Mouse (Mus musculus) heart, postnatal 0 days (tissue): Measurements from ENCODE around the gene Mybbp1a. TPM values are rescaled to one million over a fixed set of nuclear protein-coding genes. Genes with fewer than 3 reads are reported as not detected.
A peak's percentile ranks its signal among the peaks of the same experiment; 100 is the strongest.

Experiments used
- ATAC-seq: fragments of 200-750 bp; cut with Nextera tagmentation; 2 replicates; pipeline ENCODE4 v1.8.0; 2017; ENCODE audit warnings: low read depth, moderate number of reproducible peaks, moderate library complexity; ENCODE audit not compliant: insufficient read depth
- DNase-seq: peaks from one replicate; pipeline ENCODE4 v3.0.0-alpha.2; 2016; ENCODE audit warnings: low spot score
- H3K27ac ChIP-seq: fragments of 300-500 bp; sonication (generic); 2 replicates; pipeline ENCODE4 v1.5.1; 2014; ENCODE audit warnings: low read depth, mild to moderate bottlenecking
- H3K27me3 ChIP-seq: fragments of 300-500 bp; sonication (generic); 2 replicates; pipeline ENCODE4 v1.6.1; 2014; ENCODE audit warnings: low read length, mixed read lengths; ENCODE audit not compliant: control insufficient read depth, insufficient read depth
- H3K36me3 ChIP-seq: fragments of 300-500 bp; sonication (generic); replicated peaks from 2 replicates; pipeline ENCODE4 v1.6.1; 2014; ENCODE audit warnings: low read length, mixed read lengths; ENCODE audit not compliant: control insufficient read depth, insufficient read depth
- H3K4me1 ChIP-seq: fragments of 300-500 bp; sonication (generic); 2 replicates; pipeline ENCODE4 v1.6.1; 2014; ENCODE audit warnings: antibody characterized with exemption; ENCODE audit not compliant: control insufficient read depth, insufficient read depth
- H3K4me2 ChIP-seq: fragments of 300-500 bp; sonication (generic); 2 replicates; pipeline ENCODE4 v1.6.1; 2014; ENCODE audit warnings: low read depth, mild to moderate bottlenecking, low read length, moderate library complexity
- H3K4me3 ChIP-seq: fragments of 300-500 bp; sonication (generic); 2 replicates; pipeline ENCODE4 v1.5.1; 2014; ENCODE audit warnings: low read depth, low read length
- H3K9ac ChIP-seq: fragments of 300-500 bp; sonication (generic); replicated peaks from 2 replicates; pipeline ENCODE4 v1.6.1; 2014; ENCODE audit warnings: low read depth, low read length, mixed read lengths
- H3K9me3 ChIP-seq: fragments of 300-500 bp; sonication (generic); replicated peaks from 2 replicates; pipeline ENCODE4 v1.6.1; 2016; ENCODE audit warnings: low read length; ENCODE audit not compliant: control insufficient read depth
- CTCF ChIP-seq: IDR thresholded peaks from 2 replicates; pipeline ENCODE4 v1.5.1; 2016; ENCODE audit warnings: antibody characterized with exemption, control low read depth, low read depth
- EP300 ChIP-seq: IDR thresholded peaks from 2 replicates; pipeline ENCODE4 v1.6.1; 2016; ENCODE audit warnings: antibody characterized with exemption, low read depth
- WGBS: fragments of 180-500 bp; shearing (Covaris S2); extraction: QIAGEN DNeasy Blood & Tissue Kit; methylation state at CpG from one replicate; pipeline ENCODE4 v1.1.7; 2014; 5-methylcytosine and 5-hydroxymethylcytosine counted together
- polyA plus RNA-seq: library from polyadenylated mRNA; unstranded; fragments of >200 nt; fragmentation: Nextera tagmentation; extraction: Ambion mirVana; gene quantifications from 2 replicates; pipeline ENCODE4 v1.2.1, GENCODE M21; 2015
- total RNA-seq: library from RNA; depleted of rRNA; stranded (reverse); fragments of >200 nt; gene quantifications from 2 replicates; pipeline ENCODE4 v1.2.3, GENCODE M21; 2014; ENCODE audit warnings: low replicate concordance

The Mybbp1a gene
- total and polyA plus RNA-seq, 2 experiments from 2014 or later = 20.5 to 42.1 TPM

- DNase-seq = no peak
- H3K4me2 ChIP-seq = no peak overlapping the region
- no peak overlapping the region for H3K9ac ChIP-seq
- 93% methylated on average over 4 of the region's 4 CpGs for WGBS
- no peak overlapping the region for H3K27ac ChIP-seq
- H3K36me3 ChIP-seq = no peaks in the 10 kb centered on the region
- no peak for ATAC-seq
- no peak for TF ChIP-seq EP300
- no peak for TF ChIP-seq CTCF
- no peaks in the 10 kb centered on the region for H3K9me3 ChIP-seq
- peaks cover 18% of the 10 kb centered on the region for H3K4me1 ChIP-seq
- H3K4me3 ChIP-seq = no peak overlapping the region
- H3K27me3 ChIP-seq = no peaks in the 10 kb centered on the region
These were observed 32.4 kb downstream of the Mybbp1a start for GRCm38 (mm10) chr11:72473540-72473939.

DNA sequence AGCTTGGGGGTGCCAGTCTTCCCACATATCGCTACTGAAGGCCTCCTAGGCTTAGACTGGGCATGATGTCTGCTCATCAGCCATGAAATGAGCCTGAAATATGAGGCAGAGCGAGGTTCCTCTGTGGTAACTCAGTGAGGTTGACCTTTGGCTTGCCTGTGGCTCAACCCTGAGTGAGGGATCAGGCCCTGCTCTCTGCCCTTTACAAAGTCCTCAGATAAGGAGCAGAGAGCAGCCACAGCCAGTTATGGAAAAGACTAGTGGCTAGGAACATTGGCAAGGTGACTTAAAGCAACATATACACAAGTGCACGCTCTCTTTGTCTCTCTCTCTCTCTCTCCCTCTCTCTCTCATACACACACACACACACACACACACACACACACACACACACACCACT lies 33.8 kb downstream of the Mybbp1a start:
- 66% methylated on average over 3 of the region's 3 CpGs for WGBS
- Histone ChIP-seq H3K9ac (no peak overlapping the region), H3K27ac (peak overlapping the region; percentile 30), H3K4me3 (no peak overlapping the region), H3K4me2 (no peak overlapping the region), H3K27me3 (no peaks in the 10 kb centered on the region), H3K4me1 (peaks cover 6% of the 10 kb centered on the region), H3K9me3 (no peaks in the 10 kb centered on the region), H3K36me3 (no peaks in the 10 kb centered on the region)
- no peak for TF ChIP-seq EP300
- no peak for TF ChIP-seq CTCF
- DNase-seq (no peak), ATAC-seq (no peak)

DNA sequence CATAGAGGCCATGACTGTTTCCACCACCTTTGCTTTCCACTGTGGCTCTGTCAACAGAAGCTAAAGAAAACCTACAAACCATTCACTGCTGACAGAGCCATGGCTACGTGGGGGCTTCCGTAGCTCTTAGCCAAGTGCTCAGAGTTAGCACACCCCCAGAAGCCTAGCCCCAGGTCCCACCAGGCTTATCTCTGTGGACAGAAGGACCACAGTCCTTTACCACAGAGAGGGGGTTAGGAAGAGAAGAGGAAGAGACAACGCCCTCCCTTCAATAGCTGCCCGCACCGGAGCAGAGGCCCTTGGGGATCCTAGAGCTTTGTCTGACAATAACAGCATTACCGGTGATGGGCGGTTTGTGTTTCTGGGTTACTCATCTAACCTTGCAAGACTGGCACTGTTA lies 34.3 kb downstream of the Mybbp1a start:
- 56% methylated on average over 7 of the region's 7 CpGs for WGBS
- DNase-seq = no peak
- Histone ChIP-seq H3K9ac (no peak overlapping the region), H3K27me3 (no peaks in the 10 kb centered on the region), H3K36me3 (no peaks in the 10 kb centered on the region), H3K4me1 (peaks cover 1% of the 10 kb centered on the region), H3K9me3 (no peaks in the 10 kb centered on the region), H3K4me2 (no peak overlapping the region), H3K4me3 (no peak overlapping the region), H3K27ac (peak overlapping the region; percentile 58)
- TF ChIP-seq EP300 (no peak), CTCF (no peak)
- ATAC-seq = peak; percentile 34

DNA sequence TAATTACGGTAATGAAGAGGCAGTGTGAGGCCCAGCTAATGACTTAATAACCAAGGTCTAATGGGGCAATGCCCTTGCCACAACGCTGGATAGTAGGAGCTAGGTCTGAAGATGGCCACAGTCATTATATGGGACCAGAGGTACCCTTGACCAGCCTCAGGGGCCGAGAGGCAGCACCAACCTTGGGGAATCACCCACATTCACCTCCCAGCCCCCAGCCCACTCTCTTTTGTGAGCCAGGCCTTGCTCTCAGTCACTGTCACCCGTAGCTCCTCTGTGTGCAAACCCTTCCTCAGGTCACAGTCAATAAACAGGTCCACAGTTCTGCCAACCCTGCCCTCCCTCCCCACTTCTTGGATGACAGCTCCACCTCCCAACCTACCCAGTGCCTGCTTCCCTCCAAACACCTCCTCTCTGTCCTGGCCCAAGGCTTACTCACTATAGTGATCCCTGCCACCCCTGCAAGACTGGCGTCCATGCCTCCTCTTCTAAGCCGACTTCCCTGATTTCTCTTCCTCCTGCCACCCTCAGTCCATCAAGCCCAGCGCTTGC lies 35.0 kb downstream of the Mybbp1a start:
- no peak overlapping the region for H3K4me2 ChIP-seq
- WGBS = 82% methylated on average over 7 of the region's 7 CpGs
- H3K27ac ChIP-seq = peak overlapping the region; percentile 58
- H3K9ac ChIP-seq = no peak overlapping the region
- ATAC-seq (no peak), DNase-seq (no peak)
- peaks cover 1% of the 10 kb centered on the region; the same call in 1 of the 2 replicates for H3K4me1 ChIP-seq
- H3K27me3 ChIP-seq = no peaks in the 10 kb centered on the region
- no peaks in the 10 kb centered on the region for H3K9me3 ChIP-seq
- no peaks in the 10 kb centered on the region for H3K36me3 ChIP-seq
- no peak for TF ChIP-seq EP300
- no peak for TF ChIP-seq CTCF
- H3K4me3 ChIP-seq = no peak overlapping the region

- no peak overlapping the region for H3K4me2 ChIP-seq
- no peaks in the 10 kb centered on the region for H3K36me3 ChIP-seq
- H3K4me3 ChIP-seq = no peak overlapping the region
- WGBS = 32% methylated on average over 5 of the region's 5 CpGs
- H3K9ac ChIP-seq = no peak overlapping the region
- TF ChIP-seq EP300 (no peak), CTCF (no peak)
- DNase-seq (no peak), ATAC-seq (peak; percentile 34; the same call in 1 of the 2 replicates)
- no peaks in the 10 kb centered on the region for H3K27me3 ChIP-seq
- H3K4me1 ChIP-seq = peaks cover 12% of the 10 kb centered on the region
- H3K9me3 ChIP-seq = no peaks in the 10 kb centered on the region
- H3K27ac ChIP-seq = peak overlapping the region; percentile 79
These were observed 36.0 kb downstream of the Mybbp1a start for GRCm38 (mm10) chr11:72477182-72477581.

GRCm38 (mm10) chr11:72477653-72478052 lies 36.5 kb downstream of the Mybbp1a start:
- no peaks in the 10 kb centered on the region for H3K27me3 ChIP-seq
- H3K4me1 ChIP-seq = peaks cover 15% of the 10 kb centered on the region
- DNase-seq (no peak), ATAC-seq (no peak)
- no peaks in the 10 kb centered on the region for H3K9me3 ChIP-seq
- no peak overlapping the region for H3K9ac ChIP-seq
- TF ChIP-seq EP300 (no peak), CTCF (no peak)
- no peaks in the 10 kb centered on the region for H3K36me3 ChIP-seq
- no peak overlapping the region for H3K4me3 ChIP-seq
- peak overlapping the region; percentile 79 for H3K27ac ChIP-seq
- 83% methylated on average over 1 of the region's 1 CpGs for WGBS
- no peak overlapping the region for H3K4me2 ChIP-seq
